In genomic region chr3:95739353-95740104, GRCm38 (mm10) we compare ENCODE assay signal across 8 mouse cellular contexts. TPM values are rescaled to one million over a fixed set of nuclear protein-coding genes. Genes with fewer than 3 reads are reported as not detected.
A peak's percentile ranks its signal among the peaks of the same experiment; 100 is the strongest.
DNase-seq lines count a peak whose midpoint lies in the region; ATAC-seq and TF ChIP-seq lines count a peak whose summit lies in the region.

Gene Ecm1 (minus strand): TSS chr3:95739569.

- 0 out of 2 replicates have a peak, but pooled peaks cover 2% of the 10 kb centered on the region for H3K9me3 ChIP-seq in stomach, embryonic 16.5 days (replicated peaks; ENCODE audit: control insufficient read depth, low read length)

- H3K36me3 ChIP-seq in stomach, embryonic 16.5 days (ENCODE audit: control insufficient read depth, insufficient read depth, low read length), result peaks cover 18% of the 10 kb centered on the region

- 0 out of 2 replicates have a peak, but pooled peaks have one; percentile 38 for ATAC-seq in stomach, embryonic 16.5 days (ENCODE audit: insufficient read depth, low FRiP score)

- H3K27me3 ChIP-seq in stomach, embryonic 16.5 days (ENCODE audit: control insufficient read depth, insufficient read depth, low read length), result no peaks in the 10 kb centered on the region

- 0 out of 2 replicates have a peak, but pooled peaks cover 2% of the 10 kb centered on the region for H3K4me1 ChIP-seq in embryonic fibroblast, embryonic 13.5 days (ENCODE audit: control insufficient read depth, insufficient read depth, low read length)
- peaks cover 13% of the 10 kb centered on the region for H3K4me1 ChIP-seq in stomach, embryonic 16.5 days (ENCODE audit: control insufficient read depth, insufficient read depth, low read length)

- peak within 1 kb of the TSS; percentile 37; the same call in 1 of the 2 replicates for H3K9ac ChIP-seq in stomach, embryonic 16.5 days (ENCODE audit: low read length)

- TF ChIP-seq CTCF in embryonic fibroblast, embryonic 13.5 days (IDR thresholded peaks at IDR 0.05; ENCODE audit: borderline replicate concordance, insufficient read depth, low read length), result no peak

- intact Hi-C loops in heart, postnatal 36 days (cut with DNase I), result no loop called here

- TF ChIP-seq POLR2A in embryonic fibroblast, embryonic 13.5 days (IDR thresholded peaks at IDR 0.05; ENCODE audit: low read depth, low read length), result peak; percentile 97

- H3K27ac ChIP-seq in embryonic fibroblast, embryonic 13.5 days (ENCODE audit: insufficient read depth, low read length), result peak within 1 kb of the TSS; percentile 32; the same call in 1 of the 2 replicates
- H3K27ac ChIP-seq in stomach, embryonic 16.5 days (ENCODE audit: low read length), result peak within 1 kb of the TSS; percentile 43

- H3K4me2 ChIP-seq in stomach, embryonic 16.5 days (ENCODE audit: low read depth, low read length), result peak within 1 kb of the TSS; percentile 6; the same call in 1 of the 2 replicates

- H3K4me3 ChIP-seq in embryonic fibroblast, embryonic 13.5 days (ENCODE audit: insufficient read depth, low read length), result no peak within 1 kb of the TSS
- H3K4me3 ChIP-seq in stomach, embryonic 16.5 days (replicated peaks; ENCODE audit: low read length), result no peak within 1 kb of the TSS

- WGBS in large intestine, adult 2 months, result 58% methylated on average over 7 of the region's 7 CpGs
- WGBS in stomach, embryonic 16.5 days, result 62% methylated on average over 7 of the region's 7 CpGs

- DNase-seq in 416B (ENCODE audit: low read depth), result peak; percentile 93
- peak; percentile 47 for DNase-seq in Muller cell, postnatal 12 days (ENCODE audit: inconsistent ontology term)
- peak; percentile 69 to 78 for DNase-seq in heart, postnatal 36 days
- DNase-seq in large intestine, adult 2 months (ENCODE audit: low read depth, low spot score), result no peak
- peak; percentile 84 for DNase-seq in lung, postnatal 10 days
- DNase-seq in cerebellum, adult 11 months, result no peak

RNA-seq across cellular contexts. Expression of gene Ecm1, which starts in this region (rescaled TPM):
- polyA plus RNA-seq in embryonic fibroblast, embryonic 13.5 days (2011; ENCODE audit: insufficient read length, low read depth, missing spikeins), result 155 and 327 TPM in 2 replicates
- total RNA-seq in heart, postnatal 36 days (2021), result 10 to 100 TPM; 59.4 to 60.0 TPM
- polyA plus RNA-seq in large intestine, adult 2 months (2012; rRNA removed), result 132 and 195 TPM in 2 replicates
- 110 and 228 TPM in 2 replicates for polyA plus RNA-seq in stomach, embryonic 16.5 days (2015; fragmentation: Nextera tagmentation; extraction: Ambion mirVana)

Comparison
In these comparisons a context has a peak if more than half of its experiments do, and no peak if none do; other contexts are left out.
1. DNase-seq: peak in 416B (single experiment), Muller cell, postnatal 12 days (single experiment), heart, postnatal 36 days (2 of 2) and lung, postnatal 10 days (single experiment); none in large intestine, adult 2 months (single experiment) and cerebellum, adult 11 months (single experiment).